Mouse (Mus musculus): Measurements from ENCODE around the gene Pcp4. TPM values are rescaled to one million over a fixed set of nuclear protein-coding genes. Genes with fewer than 3 reads are reported as not detected.

Gene Pcp4
- polyA plus RNA-seq, 1 experiment from 2014 or later, result 0.59 TPM

DNA sequence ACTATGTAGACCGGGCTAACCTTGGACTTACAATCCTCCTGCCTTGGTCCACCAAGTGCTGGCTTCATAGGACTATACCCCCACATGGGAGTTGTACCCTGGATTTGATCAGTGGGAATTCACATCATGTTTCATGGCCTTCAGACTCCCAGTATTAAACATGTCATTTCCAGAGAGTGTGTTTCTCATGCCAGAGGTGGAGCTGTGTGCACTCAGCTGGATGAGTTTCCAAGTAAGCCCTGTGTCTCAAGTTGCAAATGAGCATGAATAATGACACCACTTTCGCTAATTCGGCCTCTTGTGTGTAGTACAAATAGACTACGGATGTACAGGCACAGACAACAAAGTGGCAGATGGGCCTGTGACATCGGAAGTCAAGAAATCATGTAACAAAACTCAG, 20.6 kb downstream of the Pcp4 start:
- no peaks in the 10 kb centered on the region for H3K9me3 ChIP-seq (replicated peaks)
- no peaks in the 10 kb centered on the region for H3K36me3 ChIP-seq
- no peak overlapping the region for H3K27ac ChIP-seq
- H3K4me2 ChIP-seq, result no peak overlapping the region
- H3K4me3 ChIP-seq, result no peak overlapping the region
- no peaks in the 10 kb centered on the region; the same call in 1 of the 2 replicates for H3K27me3 ChIP-seq
- WGBS, result 86% methylated on average over 5 of the region's 5 CpGs
- H3K4me1 ChIP-seq (replicated peaks), result no peaks in the 10 kb centered on the region
- no peak overlapping the region for H3K9ac ChIP-seq
- ATAC-seq (replicated peaks; ENCODE audit: insufficient number of reproducible peaks, insufficient read depth, low FRiP score, low read depth), result no peak

DNA sequence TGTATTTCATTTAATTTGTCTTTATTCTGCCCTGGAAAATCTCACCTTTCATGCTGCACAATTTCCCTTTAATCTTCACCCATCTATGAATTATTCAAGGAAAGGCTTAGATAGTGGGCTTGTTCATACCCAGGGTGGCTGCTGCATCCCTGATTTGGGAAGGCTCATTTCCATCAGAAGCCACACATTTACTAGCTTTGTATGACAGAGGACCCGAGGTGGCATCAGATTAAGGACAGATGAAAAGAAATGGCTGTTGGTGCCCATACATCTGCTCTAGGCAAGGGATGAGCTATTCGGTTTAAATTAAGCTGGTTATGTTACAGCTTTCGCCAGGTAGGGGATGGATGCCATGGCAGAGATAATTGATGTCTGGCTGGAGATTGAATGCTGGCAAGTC, 24.1 kb downstream of the Pcp4 start:
- Histone ChIP-seq H3K27ac (no peak overlapping the region), H3K9me3 (replicated peaks) (no peaks in the 10 kb centered on the region), H3K4me3 (no peak overlapping the region), H3K4me1 (replicated peaks) (no peaks in the 10 kb centered on the region), H3K9ac (no peak overlapping the region), H3K4me2 (no peak overlapping the region), H3K36me3 (no peaks in the 10 kb centered on the region), H3K27me3 (no peaks in the 10 kb centered on the region; the same call in 1 of the 2 replicates)
- 78% methylated on average over 3 of the region's 3 CpGs for WGBS
- ATAC-seq (replicated peaks; ENCODE audit: insufficient number of reproducible peaks, insufficient read depth, low FRiP score, low read depth), result no peak

DNA sequence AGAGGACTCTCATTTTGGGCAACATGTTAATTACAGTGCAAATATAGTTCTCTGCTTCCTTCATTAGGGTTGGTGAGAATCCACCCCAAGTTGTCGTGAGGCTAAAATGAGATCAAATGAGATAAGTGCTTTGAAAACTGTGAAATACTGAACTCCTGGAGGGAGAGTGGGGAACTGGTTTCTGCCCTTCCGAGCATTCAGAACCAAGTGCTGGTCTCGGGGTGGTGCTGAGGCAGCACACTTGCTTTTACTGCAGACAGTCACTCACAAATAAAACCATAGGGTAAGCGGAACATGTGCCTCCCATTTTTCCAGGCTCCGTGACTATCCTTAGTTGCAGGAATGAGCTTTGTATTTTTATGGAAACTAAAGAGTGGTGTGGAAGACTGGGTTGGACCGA, 26.7 kb downstream of the Pcp4 start:
- H3K9me3 ChIP-seq (replicated peaks), result no peaks in the 10 kb centered on the region
- H3K9ac ChIP-seq, result no peak overlapping the region
- no peaks in the 10 kb centered on the region for H3K4me1 ChIP-seq (replicated peaks)
- WGBS, result 77% methylated on average over 6 of the region's 6 CpGs
- H3K36me3 ChIP-seq, result no peaks in the 10 kb centered on the region
- H3K27ac ChIP-seq, result no peak overlapping the region
- no peak overlapping the region for H3K4me3 ChIP-seq
- H3K4me2 ChIP-seq, result no peak overlapping the region
- H3K27me3 ChIP-seq, result no peaks in the 10 kb centered on the region; the same call in 1 of the 2 replicates
- ATAC-seq (replicated peaks; ENCODE audit: insufficient number of reproducible peaks, insufficient read depth, low FRiP score, low read depth), result no peak

DNA sequence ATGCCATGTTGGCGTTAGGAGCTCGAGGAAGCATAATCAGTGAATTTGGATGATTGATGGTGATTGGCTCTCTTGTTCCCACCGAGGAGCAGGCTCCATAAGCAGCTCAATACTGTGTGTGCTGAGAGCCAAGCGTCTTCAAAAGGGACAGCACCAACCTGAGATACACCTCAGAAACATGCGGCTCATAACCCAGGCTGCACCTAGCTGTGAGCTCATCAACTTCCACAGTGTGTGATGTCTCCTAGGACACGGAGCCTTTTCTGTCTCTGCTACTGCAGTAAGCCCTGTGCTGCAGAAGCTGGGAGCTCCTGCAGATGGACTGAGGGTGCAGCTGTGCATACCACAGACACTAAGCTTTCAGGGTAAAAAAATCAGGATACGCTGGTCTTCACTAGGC, 31.5 kb downstream of the Pcp4 start:
- no peak for ATAC-seq (replicated peaks; ENCODE audit: insufficient number of reproducible peaks, insufficient read depth, low FRiP score, low read depth)
- no peak overlapping the region for H3K4me3 ChIP-seq
- no peak overlapping the region for H3K9ac ChIP-seq
- 58% methylated on average over 7 of the region's 7 CpGs for WGBS
- H3K27ac ChIP-seq, result no peak overlapping the region
- H3K4me2 ChIP-seq, result no peak overlapping the region
- no peaks in the 10 kb centered on the region for H3K4me1 ChIP-seq (replicated peaks)
- H3K36me3 ChIP-seq, result no peaks in the 10 kb centered on the region
- no peaks in the 10 kb centered on the region for H3K27me3 ChIP-seq
- no peaks in the 10 kb centered on the region for H3K9me3 ChIP-seq (replicated peaks)

DNA sequence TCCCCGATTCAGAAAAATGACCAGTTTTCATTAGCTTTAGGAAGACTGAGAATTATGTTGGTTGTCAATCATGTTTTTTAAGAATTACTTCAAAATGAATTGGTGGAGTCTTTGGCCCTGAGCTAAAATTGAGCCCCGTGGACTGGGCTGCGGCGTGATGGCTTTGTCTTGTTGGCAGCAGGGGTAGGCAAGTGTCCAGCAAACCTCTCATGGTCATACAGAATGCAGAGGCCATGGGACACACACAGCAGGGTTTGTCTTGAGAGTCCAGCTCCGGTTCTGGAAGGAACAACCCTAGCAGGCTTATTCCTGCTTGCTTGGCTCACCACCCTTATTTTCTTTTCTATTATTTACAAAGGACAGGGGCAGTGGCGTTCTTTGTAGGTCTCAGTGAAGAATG, 33.8 kb downstream of the Pcp4 start:
- no peaks in the 10 kb centered on the region for H3K9me3 ChIP-seq (replicated peaks)
- no peaks in the 10 kb centered on the region for H3K4me1 ChIP-seq (replicated peaks)
- H3K27ac ChIP-seq, result no peak overlapping the region
- no peak overlapping the region for H3K9ac ChIP-seq
- H3K4me3 ChIP-seq, result no peak overlapping the region
- WGBS, result 81% methylated on average over 6 of the region's 6 CpGs
- no peaks in the 10 kb centered on the region for H3K27me3 ChIP-seq
- H3K36me3 ChIP-seq, result no peaks in the 10 kb centered on the region
- no peak for ATAC-seq (replicated peaks; ENCODE audit: insufficient number of reproducible peaks, insufficient read depth, low FRiP score, low read depth)
- no peak overlapping the region for H3K4me2 ChIP-seq

DNA sequence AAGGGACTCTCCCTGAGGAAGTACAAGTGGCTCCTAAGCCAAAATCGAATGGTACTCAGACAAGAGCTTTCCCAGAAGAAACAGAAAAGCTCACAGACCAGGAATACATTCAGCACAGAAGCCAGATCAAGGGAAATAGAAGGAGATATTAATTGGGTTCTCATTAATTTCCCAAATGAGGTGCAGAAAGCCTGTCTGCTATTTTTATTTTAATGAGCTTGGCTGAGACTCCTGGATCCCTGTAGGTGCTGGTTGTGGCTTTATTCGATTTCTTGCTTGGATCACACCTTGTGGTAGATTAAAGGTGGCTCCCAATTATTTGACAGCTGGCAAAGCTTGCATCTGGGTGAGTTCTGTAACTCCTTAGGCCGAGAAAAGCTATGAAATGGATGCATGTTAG, 35.2 kb downstream of the Pcp4 start:
- Histone ChIP-seq H3K9me3 (replicated peaks) (no peaks in the 10 kb centered on the region), H3K4me3 (no peak overlapping the region), H3K4me1 (replicated peaks) (0 out of 2 replicates have a peak, but pooled peaks cover 2% of the 10 kb centered on the region), H3K4me2 (no peak overlapping the region), H3K27ac (no peak overlapping the region), H3K27me3 (no peaks in the 10 kb centered on the region), H3K9ac (no peak overlapping the region), H3K36me3 (no peaks in the 10 kb centered on the region)
- no peak for ATAC-seq (replicated peaks; ENCODE audit: insufficient number of reproducible peaks, insufficient read depth, low FRiP score, low read depth)
- 67% methylated on average over 3 of the region's 3 CpGs for WGBS

DNA sequence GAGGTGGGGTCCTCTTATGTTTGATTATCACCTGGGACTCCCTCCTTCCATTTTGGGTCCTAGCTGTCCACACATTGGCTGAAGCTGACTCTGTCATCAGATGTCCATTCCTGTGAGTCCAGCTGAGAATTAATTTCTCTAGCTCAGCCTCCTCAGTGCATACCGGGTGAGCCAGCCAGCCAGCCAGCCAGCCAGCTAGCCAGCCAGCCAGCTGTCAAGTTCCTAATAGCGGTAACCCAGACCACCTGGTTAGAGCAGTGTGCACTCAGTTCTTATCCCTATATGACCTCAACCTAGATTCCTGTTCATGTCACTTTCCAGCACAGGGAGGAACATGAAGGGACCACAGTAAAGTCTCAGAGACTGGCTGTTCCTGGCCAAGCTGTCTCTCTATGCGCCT, 47.1 kb downstream of the Pcp4 start:
- H3K9ac ChIP-seq, result no peak overlapping the region
- no peaks in the 10 kb centered on the region for H3K27me3 ChIP-seq
- no peaks in the 10 kb centered on the region for H3K9me3 ChIP-seq (replicated peaks)
- no peak for ATAC-seq (replicated peaks; ENCODE audit: insufficient number of reproducible peaks, insufficient read depth, low FRiP score, low read depth)
- H3K4me3 ChIP-seq, result no peak overlapping the region
- no peak overlapping the region for H3K27ac ChIP-seq
- H3K4me1 ChIP-seq (replicated peaks), result peaks cover 7% of the 10 kb centered on the region
- H3K4me2 ChIP-seq, result no peak overlapping the region
- no peaks in the 10 kb centered on the region for H3K36me3 ChIP-seq
- 68% methylated on average over 3 of the region's 3 CpGs for WGBS

DNA sequence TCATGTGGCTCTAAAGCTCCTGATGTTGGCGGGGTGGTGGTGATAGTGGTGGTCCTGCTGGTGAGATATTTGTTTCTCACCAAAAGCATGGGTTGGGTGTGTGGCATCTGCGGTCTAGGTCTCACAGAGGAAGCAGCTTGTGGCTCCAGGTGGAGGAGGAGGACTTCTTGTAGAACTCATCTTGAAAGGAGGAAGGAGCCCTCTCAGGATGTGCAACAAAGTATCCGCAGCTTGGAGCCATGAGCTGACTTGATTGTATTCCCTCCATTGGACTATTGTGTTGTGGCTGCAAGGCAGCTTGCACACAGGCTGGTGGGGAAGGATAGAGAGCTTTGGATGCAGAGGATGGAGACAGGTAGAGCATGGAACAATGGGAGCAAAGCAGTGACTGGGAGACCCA, 60.1 kb downstream of the Pcp4 start:
- H3K36me3 ChIP-seq, result no peaks in the 10 kb centered on the region
- H3K27me3 ChIP-seq, result peaks cover 26% of the 10 kb centered on the region
- H3K9ac ChIP-seq, result no peak overlapping the region
- no peaks in the 10 kb centered on the region for H3K9me3 ChIP-seq (replicated peaks)
- H3K4me1 ChIP-seq (replicated peaks), result peaks cover 15% of the 10 kb centered on the region
- no peak for ATAC-seq (replicated peaks; ENCODE audit: insufficient number of reproducible peaks, insufficient read depth, low FRiP score, low read depth)
- no peak overlapping the region for H3K4me3 ChIP-seq
- no peak overlapping the region for H3K27ac ChIP-seq
- no peak overlapping the region for H3K4me2 ChIP-seq
- WGBS, result 84% methylated on average over 3 of the region's 3 CpGs

DNA sequence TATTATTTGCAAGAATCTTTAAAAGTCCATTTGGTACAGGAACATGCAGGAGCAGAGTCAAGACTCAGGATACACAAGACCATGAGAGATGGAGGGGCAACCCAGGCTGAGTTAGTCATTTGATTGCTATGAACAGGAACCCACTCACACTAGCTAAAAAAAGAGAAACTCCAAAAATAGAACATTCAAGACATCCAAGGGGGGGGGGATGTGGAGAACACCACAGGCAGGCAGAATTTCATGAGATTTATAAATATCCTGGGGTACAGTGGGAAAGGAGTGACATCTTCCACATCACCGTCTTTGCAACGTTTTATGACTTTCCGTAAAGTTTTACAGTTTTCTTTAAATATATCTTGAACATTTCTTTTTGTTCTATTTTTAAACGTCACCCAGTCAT, 61.1 kb downstream of the Pcp4 start:
- no peak for ATAC-seq (replicated peaks; ENCODE audit: insufficient number of reproducible peaks, insufficient read depth, low FRiP score, low read depth)
- Histone ChIP-seq H3K36me3 (no peaks in the 10 kb centered on the region), H3K4me1 (replicated peaks) (peaks cover 21% of the 10 kb centered on the region), H3K4me2 (no peak overlapping the region), H3K4me3 (no peak overlapping the region), H3K27me3 (peaks cover 29% of the 10 kb centered on the region), H3K27ac (no peak overlapping the region), H3K9me3 (replicated peaks) (no peaks in the 10 kb centered on the region), H3K9ac (no peak overlapping the region)
- 56% methylated on average over 4 of the region's 4 CpGs for WGBS

DNA sequence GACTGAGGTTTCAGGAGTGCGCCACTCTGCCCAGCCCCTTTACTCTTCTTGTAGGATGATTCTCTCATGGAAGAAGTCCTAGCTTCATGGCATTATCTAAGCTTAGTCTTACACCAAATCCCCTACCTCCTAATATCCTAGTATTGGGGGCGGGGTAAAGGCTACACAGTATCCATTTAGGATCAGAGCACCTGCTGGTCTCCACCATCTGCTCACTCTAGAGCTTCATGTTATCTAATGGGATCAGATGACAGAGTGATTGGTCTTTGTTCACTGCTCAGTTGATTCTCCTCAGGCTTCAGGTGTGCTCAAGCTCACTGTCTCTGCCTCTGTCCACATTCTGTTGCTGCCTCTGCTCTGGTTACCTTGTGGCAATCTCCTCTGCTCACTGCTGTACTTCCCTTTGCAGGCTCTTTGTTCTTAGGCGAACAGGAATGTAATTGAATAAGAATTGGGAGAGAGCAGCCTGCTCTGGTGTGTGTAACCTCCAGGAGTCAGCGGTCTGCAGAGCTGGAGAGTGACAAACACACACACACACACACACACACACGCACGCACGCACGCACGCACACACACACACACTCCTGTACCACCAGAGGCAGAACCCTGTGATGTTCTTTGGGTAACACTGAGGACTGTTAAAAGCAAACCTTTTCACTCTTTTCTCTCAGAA, 62.6 kb downstream of the Pcp4 start:
- H3K36me3 ChIP-seq, result no peaks in the 10 kb centered on the region
- WGBS, result 71% methylated on average over 9 of the region's 9 CpGs
- H3K27me3 ChIP-seq, result peaks cover 34% of the 10 kb centered on the region
- ATAC-seq (replicated peaks; ENCODE audit: insufficient number of reproducible peaks, insufficient read depth, low FRiP score, low read depth), result no peak
- H3K27ac ChIP-seq, result no peak overlapping the region
- no peaks in the 10 kb centered on the region for H3K9me3 ChIP-seq (replicated peaks)
- H3K4me3 ChIP-seq, result no peak overlapping the region
- H3K9ac ChIP-seq, result no peak overlapping the region
- H3K4me2 ChIP-seq, result no peak overlapping the region
- H3K4me1 ChIP-seq (replicated peaks), result peaks cover 33% of the 10 kb centered on the region

DNA sequence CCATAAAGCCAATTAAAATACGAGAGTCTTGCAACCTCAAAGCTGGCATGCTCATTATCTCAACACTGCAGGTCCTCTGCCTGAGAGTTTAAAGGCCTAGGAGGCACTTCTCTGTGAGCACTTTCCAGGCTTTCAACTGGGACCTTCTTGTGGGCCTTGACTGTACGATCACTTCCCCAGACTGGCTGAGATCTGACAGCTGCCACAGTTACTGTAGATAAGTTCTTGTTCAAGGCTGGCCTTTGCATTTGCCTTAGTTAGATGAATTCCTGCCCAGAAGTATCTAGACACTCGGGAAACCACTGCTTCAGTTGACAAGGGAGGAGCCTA, 63.1 kb downstream of the Pcp4 start:
- H3K4me1 ChIP-seq (replicated peaks), result peaks cover 33% of the 10 kb centered on the region
- WGBS, result 34% methylated on average over 3 of the region's 3 CpGs
- H3K4me2 ChIP-seq, result no peak overlapping the region
- H3K27me3 ChIP-seq, result peaks cover 39% of the 10 kb centered on the region
- no peaks in the 10 kb centered on the region for H3K9me3 ChIP-seq (replicated peaks)
- no peak overlapping the region for H3K9ac ChIP-seq
- no peak overlapping the region for H3K27ac ChIP-seq
- H3K4me3 ChIP-seq, result no peak overlapping the region
- no peaks in the 10 kb centered on the region for H3K36me3 ChIP-seq
- ATAC-seq (replicated peaks; ENCODE audit: insufficient number of reproducible peaks, insufficient read depth, low FRiP score, low read depth), result no peak

DNA sequence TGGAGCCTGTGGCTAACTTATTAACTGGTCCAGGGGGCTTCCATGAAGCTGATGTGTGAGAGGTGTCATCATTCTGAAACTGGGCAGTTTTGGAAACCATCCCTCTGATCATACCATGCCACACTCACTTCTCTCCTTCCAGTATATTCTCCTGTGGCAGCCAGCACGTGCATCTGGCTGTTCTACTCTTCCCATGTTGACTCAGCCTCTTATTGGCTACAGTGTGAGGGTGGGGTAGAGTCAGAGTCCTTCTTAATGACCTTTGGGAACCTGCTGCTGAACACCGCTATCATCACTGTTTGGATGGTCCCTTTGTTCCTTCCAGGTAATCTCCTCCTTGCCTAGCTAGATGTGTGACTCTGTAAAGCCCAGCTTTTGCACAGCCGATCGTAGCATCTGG, 63.6 kb downstream of the Pcp4 start:
- 75% methylated on average over 4 of the region's 4 CpGs for WGBS
- ATAC-seq (replicated peaks; ENCODE audit: insufficient number of reproducible peaks, insufficient read depth, low FRiP score, low read depth), result no peak
- Histone ChIP-seq H3K4me3 (no peak overlapping the region), H3K9ac (no peak overlapping the region), H3K36me3 (no peaks in the 10 kb centered on the region), H3K4me2 (no peak overlapping the region), H3K27me3 (peaks cover 44% of the 10 kb centered on the region), H3K27ac (no peak overlapping the region), H3K9me3 (replicated peaks) (no peaks in the 10 kb centered on the region), H3K4me1 (replicated peaks) (peaks cover 33% of the 10 kb centered on the region)
